Mouse (Mus musculus): ENCODE results near the gene Dixdc1. TPM values are rescaled to one million over a fixed set of nuclear protein-coding genes. Genes with fewer than 3 reads are reported as not detected.
A peak's percentile ranks its signal among the peaks of the same experiment; 100 is the strongest.

Gene Dixdc1
- total RNA-seq (2017) = 0.39 to 0.57 TPM in 2 of 3 replicates, not detected in the other

DNA sequence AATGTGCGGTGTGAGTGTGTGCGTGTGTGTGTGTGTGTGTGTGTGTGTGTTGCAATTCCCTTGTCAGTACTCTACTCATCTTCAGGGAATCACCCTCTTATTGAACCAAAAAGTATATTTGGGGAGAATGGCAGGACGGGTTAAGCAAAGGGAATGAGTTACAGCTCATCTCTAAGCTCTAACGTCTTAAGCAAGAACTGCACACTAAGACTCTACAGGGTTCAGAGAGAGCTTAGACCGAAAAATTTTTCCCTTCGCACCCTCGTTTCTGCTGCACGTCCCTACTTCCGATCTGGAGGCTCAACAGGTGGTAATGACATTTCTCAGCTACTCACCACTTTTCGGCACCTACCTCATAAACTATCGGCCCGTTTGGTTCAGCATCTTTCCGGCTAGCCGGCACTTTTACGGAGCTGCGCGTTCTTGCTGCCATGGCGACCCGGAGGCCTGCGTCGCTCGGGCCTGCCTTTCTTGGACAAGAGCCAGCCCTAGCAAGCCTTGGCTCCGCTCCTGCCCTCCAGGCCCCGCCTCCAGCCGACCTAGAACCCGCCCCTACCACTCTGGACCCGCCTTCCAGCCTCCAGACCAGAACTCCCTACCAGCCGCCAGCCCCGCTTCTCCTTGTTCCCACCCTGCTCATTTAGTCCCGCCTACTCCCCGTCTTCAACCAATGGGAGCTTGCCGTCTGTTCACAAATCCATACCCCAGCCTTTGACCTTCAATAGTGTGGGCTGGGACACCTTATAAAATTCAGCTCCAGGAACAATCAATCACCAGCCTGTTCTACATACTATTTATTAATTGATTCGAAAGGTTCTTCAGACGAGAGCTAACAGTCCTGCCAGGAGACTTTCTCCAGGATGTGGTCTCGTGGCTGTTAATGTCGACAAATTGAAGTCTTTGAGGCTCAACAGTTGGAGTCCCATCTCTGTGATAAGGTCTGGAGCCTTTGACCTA is at the start of gene Dixdc1:
TSS of gene Dixdc1 (minus strand) at position 604 of the 957 bp plus-strand sequence.
- ATAC-seq (replicated peaks; ENCODE audit: insufficient number of reproducible peaks, low FRiP score, low TSS enrichment, poor library complexity, severe bottlenecking) = peak; percentile 93

DNA sequence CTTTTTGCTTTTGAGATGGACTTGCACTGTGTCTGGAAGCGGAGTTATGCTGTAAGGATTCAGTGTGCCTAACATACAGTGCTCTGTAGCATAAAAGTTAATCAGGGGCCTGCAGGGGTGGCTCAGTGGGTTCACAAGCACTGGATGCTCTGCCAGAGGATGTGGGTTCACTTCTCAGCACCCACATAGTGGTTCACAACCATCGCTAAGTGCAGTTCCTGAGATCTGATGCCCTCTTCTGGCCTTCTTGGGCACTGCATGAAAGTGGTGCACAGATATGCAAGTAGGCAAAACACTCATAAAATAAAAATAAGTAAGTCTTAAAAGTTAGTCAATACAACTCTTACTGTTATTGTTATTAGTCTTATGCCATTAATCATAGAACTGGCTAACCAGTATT is 42.8 kb upstream of the Dixdc1 start:
- 0 out of 2 replicates have a peak, but pooled peaks have one; percentile 40 for ATAC-seq (replicated peaks; ENCODE audit: insufficient number of reproducible peaks, low FRiP score, low TSS enrichment, poor library complexity, severe bottlenecking)

DNA sequence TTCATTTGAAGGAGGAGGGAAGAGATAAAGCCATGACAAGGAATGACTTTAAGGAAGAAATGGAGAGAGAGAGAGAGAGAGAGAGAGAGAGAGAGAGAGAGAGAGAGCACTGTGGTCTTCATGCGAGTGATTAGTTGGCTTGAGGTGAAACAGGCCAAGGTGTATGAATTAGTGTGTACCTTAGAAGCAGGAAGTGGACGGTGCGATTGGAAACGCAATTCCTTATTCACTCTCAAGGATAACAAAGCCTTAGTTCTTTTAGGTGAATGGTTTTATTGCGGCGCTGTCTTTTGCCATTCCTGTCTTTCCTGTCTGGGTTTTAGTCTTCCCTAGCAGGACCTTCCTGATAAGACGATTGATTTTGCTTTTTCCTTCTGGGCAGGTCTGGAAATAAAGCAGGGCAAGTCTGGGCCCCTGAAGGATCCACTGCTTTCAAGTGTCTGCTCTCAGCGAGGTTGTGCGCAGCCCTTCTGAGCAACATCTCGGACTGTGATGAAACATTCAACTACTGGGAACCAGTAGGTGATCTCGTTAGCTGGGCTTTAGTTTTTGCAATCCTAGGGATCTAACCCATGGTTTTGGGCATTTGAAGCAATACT is 36.9 kb upstream of the Dixdc1 start:
- no peak for ATAC-seq (replicated peaks; ENCODE audit: insufficient number of reproducible peaks, low FRiP score, low TSS enrichment, poor library complexity, severe bottlenecking)

DNA sequence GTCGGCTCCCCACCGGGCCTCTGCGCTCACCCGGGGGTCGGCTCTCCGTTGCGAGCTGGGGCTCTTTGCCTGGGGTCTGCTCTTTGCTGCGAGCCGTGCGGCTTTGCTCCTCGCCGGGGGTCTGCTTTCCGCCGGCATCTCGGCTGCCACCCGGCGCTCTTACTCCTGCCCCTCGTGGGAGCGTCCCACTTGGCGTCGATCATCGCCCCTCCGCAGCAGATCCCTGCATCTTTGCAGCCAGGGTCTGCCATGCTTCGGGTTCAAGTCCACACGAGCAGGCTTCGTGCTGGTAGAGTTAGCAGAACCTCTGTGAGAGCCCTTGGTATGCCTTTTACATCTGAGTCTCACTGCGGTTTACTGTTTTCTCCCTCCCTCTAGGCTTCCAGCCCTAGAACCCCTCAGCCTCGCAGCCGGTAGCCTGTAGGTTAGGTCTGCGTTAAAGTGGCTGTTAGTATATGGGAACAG is 36.4 kb upstream of the Dixdc1 start:
- ATAC-seq (replicated peaks; ENCODE audit: insufficient number of reproducible peaks, low FRiP score, low TSS enrichment, poor library complexity, severe bottlenecking) = no peak

DNA sequence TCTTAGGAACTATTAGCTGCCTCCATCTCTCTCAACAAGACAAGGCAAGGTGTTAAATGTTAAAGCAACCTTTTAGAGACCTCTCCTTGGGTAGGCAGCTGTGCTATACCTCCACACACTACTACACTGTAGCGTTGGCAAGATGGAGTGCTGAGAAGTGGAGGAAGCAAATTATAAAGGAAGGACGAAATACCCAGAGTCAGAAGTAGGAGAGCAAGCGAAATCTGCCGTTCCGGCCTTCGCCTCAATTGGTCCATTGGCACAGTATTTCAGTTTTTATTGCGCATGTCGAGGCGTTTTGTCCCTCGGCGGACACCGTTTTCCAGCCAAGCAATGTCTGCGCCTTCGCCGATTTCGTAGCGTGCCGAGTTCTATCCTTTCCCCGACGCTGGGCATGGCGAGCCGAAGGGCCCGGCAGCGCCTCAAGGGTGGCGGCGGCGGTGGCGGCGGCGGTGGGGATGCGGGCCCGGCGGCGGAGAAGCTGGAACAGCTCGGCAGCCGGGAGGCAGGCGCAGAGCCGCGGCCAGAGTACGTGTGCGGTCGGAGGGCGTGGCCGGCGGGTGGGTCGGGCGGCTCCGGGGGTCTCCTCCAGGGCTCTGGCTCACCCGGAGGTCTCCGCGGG is 35.8 kb upstream of the Dixdc1 start, which contains the start of the genes Alg9 and 1110032A03Rik:
TSS of gene Alg9 (plus strand) at position 29 of the 622 bp plus-strand sequence.
TSS of gene 1110032A03Rik (minus strand) at position 530 of the 622 bp plus-strand sequence.
- ATAC-seq (replicated peaks; ENCODE audit: insufficient number of reproducible peaks, low FRiP score, low TSS enrichment, poor library complexity, severe bottlenecking) = peak; percentile 71

DNA sequence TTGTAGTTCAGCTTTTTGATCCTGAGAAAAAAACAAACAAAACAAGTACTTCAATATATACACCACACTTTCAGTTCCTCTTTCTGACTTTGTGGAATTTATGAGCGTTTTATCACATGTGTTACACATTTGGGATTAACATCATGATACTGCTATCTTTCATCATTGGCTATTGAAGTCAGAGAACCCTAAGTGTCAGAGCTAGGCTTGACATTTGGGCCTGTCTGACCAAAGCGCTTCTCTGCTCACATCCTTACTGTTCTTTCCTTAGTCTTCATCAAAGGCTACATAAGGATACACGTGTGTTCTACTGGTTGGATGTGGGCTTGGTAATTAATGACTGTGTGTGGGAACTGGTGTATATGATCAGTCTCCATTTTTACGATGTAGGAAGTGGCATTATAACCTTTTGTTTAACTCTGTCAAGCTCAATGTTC is 34.7 kb upstream of the Dixdc1 start:
- ATAC-seq (replicated peaks; ENCODE audit: insufficient number of reproducible peaks, low FRiP score, low TSS enrichment, poor library complexity, severe bottlenecking) = peak; percentile 52

DNA sequence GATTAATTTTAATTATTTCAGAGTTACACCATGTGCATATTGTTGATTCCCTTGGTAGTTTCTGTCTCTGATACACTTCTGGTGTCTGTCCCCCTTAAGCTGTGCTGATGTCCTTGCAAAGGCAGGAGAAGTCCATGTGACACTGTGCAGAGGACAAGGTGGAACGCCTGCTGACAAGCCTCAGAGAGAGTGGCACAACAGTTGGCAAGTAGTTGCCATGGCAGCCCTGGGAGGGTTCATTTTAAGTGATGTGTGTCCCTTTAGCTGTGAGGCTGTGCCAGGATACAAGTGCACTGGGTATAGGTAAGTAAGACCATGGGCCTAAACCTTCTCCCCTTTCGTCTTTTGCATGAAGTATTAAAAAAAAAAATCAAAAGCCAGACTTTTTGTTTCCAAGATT is 30.7 kb upstream of the Dixdc1 start:
- ATAC-seq (replicated peaks; ENCODE audit: insufficient number of reproducible peaks, low FRiP score, low TSS enrichment, poor library complexity, severe bottlenecking) = no peak

DNA sequence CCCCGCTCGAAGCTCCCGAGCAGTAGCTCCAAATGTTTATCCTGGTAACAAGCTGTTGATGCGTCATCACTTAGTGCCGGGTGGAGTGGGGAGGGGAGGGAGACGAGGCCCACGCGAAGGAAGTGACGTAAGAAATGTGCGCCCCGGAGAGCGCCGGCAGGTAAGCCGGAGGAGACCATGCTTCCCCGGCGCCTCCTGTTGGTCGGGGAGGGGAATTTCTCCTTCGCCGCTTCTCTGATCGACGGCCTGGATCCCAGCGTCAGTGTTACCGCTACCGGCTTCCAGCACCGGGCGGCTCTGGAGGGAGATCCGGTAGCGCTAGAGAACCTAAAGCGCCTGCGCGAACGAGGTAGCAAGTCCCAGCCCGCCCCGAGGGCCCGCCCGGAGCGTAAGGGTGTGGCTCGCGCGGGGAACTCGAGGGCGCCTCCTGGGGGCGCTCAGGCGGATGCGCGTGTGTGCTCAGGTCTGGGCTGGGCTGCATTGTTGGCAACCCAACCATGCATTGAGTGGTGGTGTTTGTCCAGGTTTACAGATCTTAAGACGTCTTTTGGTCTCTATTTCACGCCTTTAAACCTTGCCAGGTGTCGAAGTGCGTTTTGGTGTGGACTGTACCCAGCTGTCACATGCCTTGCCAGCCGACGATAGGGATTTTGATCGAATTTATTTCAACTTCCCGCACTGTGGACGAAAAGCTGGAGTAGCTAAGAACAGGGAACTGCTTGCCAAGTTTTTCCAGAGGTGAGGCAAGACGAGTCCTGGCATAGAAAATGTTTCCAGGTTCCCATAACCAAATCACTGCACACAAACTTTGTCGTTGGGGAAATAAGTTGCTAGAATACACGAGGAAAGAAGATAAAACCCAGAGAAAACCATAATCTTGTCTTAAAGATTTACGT is 29.0 kb upstream of the Dixdc1 start, which contains the start of gene Fdxacb1:
TSS of gene Fdxacb1 (plus strand) at position 130 of the 896 bp plus-strand sequence.
- peak; percentile 95 for ATAC-seq (replicated peaks; ENCODE audit: insufficient number of reproducible peaks, low FRiP score, low TSS enrichment, poor library complexity, severe bottlenecking)

DNA sequence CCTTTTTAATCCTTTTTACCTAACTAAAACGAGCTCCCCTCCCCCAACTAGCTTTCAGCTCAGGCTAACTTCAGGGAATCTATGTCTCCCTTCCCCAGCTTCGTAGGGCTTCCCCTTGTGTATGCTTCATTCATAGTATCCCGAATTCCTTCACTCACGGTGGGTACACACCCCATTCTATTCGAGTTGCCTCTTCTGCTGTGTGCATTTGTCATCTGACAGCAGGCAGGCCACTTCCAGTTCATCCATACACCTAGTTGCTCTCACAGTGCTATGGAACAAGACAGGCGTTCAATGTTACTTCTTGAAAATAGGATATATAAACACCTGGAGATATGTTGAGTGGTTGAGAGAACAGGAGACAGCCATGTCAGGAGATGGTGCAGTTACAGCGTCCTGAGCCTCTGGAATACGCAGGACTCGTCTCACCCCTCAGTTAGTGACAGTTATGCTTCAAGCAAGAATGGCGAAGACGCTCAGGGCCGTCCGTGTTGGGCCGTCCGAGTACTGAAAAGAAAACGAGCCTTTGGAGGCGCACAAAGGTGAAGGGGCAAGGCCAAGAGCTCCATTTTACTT is 28.3 kb upstream of the Dixdc1 start:
- no peak for ATAC-seq (replicated peaks; ENCODE audit: insufficient number of reproducible peaks, low FRiP score, low TSS enrichment, poor library complexity, severe bottlenecking)

DNA sequence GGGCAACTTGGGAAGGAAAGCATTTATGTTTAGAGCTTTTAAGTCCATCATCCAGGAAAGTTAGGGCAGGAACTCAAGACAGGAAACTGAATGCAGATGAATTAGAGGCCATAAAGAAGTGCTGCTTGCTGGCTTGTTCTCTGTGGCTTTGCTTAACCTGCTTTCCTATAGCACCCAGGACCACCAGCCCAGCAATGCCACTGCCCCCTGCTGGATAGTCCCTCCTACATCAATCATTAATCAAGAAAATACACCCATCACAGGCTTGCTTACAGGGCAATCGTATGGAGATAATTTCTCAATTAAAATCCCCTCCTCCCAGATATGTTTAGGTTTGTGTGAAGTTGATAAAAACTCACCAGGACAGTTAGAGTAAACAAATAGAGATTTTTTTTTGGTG is 24.0 kb upstream of the Dixdc1 start:
- ATAC-seq (replicated peaks; ENCODE audit: insufficient number of reproducible peaks, low FRiP score, low TSS enrichment, poor library complexity, severe bottlenecking) = no peak

DNA sequence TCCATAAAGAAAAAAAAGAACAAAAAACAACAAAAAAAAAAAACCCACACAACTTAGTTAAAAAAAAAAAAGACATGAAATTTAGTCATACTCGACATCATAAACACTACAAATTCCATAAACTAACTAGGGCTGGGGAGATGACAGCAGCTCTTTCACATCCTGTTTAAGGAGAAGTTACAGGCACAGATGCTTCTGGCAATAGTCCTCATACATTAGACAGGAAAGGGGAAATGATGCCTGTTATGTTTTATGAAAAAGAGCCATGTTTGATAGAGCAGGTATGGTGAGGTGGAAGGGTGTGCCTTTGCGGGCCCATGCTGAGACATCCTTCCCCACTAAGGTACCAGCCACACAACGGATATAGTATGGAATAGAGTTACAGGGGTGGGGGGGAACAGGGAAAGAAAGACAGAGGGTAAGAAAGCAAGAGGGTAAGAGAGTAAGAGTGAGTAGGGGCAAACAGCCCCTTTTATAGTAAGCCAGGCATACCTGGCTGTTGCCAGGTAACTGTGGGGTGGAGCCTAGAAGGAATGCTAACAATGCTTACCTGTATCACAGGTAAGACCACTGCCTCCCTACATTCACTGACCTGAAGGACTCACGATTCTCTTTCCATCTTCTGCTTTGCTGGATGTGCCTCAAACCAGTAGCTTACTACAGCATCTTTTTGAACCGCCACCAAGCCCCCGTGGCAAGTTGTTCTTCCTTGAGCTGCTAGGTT is 22.4 kb upstream of the Dixdc1 start:
- peak; percentile 63 for ATAC-seq (replicated peaks; ENCODE audit: insufficient number of reproducible peaks, low FRiP score, low TSS enrichment, poor library complexity, severe bottlenecking)

DNA sequence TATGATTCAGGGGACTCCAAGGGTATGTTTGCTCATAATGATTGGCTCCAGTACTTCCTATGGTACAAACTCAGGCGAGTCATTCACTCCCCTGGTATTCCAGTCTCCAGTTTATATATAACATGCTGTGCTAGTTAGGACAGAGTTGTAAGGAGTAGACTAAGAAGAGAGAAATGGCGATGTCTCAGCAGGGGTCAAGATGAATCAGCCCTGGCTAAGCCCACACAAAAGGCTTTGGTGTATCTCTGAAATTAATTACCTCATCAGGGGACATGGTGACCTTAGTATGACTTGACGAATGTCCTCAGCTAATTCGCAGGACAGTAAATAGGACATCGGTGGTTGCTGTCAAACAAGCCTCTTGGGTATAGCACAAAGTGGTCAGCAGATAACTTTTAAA is 17.4 kb upstream of the Dixdc1 start:
- no peak for ATAC-seq (replicated peaks; ENCODE audit: insufficient number of reproducible peaks, low FRiP score, low TSS enrichment, poor library complexity, severe bottlenecking)

DNA sequence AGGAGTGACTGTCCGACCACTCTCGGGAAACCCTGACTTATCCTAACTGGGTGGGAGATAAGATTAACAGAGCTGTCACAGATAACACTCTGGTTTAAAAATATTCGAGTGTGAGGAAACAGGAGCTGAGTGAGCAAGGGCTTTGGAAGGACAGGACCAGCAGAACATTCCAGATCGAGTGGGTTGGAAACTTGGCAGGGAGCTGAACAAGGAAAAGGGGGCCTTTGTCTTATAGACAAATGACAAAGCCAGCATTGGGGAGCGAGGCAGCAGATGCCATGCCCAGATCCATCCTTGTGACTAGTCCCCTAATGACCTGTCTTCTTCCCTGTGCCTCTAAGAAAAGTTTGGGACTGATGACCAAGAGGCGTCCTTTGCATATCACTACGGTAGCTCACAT is 14.6 kb upstream of the Dixdc1 start:
- no peak for ATAC-seq (replicated peaks; ENCODE audit: insufficient number of reproducible peaks, low FRiP score, low TSS enrichment, poor library complexity, severe bottlenecking)

DNA sequence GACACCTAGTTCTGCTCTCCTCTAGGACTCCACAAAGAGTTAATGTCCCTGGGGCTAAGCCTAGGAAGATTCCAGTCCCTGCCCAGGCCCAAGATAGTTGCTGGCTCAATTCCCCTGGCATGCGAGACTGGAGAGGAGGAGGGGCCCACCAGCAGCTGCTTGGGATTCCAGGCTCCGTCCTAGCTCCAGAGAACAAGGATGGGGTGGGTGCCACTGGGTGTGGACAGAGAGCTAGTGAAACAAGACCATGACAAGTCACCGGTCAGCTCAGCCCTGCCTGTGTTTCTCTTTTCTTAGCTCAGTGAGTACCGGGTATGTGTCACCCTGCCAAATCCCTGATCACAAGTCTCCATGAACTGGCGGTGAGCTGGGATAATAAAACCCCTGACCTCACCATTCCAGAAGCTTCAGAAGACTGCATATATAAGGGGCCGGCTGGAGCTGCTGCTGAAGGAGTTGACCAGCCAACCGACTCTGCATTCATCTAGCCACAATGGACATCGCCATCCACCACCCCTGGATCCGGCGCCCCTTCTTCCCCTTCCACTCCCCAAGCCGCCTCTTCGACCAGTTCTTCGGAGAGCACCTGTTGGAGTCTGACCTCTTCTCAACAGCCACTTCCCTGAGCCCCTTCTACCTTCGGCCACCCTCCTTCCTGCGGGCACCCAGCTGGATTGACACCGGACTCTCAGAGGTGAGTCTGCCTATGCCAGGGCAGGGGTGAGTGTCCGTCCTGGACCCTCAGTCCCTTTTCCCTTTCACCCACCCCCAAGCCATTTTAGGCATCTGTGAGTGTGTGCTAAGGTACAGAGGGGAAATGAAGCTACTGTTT is 13.7 kb upstream of the Dixdc1 start:
- ATAC-seq (replicated peaks; ENCODE audit: insufficient number of reproducible peaks, low FRiP score, low TSS enrichment, poor library complexity, severe bottlenecking) = no peak

DNA sequence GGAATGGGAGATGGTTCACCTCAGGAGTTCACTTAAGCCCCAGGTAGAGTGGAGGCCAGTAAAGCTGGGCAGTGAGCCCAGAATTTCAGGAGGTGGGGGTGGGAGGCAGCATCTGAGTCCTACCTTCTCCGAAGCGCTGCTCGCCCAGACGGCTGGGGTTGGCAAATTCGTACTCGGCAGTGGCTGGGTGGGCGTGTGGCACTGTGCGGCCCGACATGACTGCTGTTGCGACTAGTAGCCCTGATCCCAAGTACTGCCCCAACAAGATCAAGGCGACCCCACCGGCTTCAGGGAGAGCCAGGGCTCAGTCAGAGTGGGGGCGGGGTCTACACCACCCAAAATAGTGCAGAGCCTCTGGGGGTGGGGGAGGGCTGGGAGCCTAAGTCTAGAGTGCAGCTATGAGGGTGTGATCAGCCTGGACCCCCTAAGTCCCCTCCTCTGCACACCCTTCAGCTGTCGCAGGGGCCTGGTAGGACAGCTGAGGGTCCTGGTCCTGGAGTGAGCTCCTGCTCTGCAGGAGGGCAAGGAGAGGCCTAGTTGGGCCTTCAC is 12.8 kb upstream of the Dixdc1 start, which contains the start of gene Hspb2:
TSS of gene Hspb2 (minus strand) at position 301 of the 549 bp plus-strand sequence.
- no peak for ATAC-seq (replicated peaks; ENCODE audit: insufficient number of reproducible peaks, low FRiP score, low TSS enrichment, poor library complexity, severe bottlenecking)

DNA sequence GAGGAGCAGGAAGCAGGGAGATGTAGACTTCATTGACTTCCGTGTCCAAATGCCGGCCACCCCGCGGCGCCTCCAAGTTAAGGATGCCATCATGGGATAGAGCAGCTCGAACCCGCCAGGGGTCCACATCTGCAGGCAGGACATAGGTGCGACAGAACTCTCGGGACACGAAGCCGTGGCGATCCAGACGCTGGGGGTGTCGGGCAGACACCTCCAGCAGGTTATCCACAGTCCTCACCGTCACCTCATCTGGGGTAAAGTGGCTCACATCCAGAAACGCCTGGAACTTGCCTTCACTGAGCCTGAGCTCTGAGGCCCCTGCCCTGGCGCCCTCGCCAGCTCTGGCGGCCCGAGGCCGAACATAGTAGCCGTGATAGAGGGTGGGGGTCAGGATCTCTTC is 12.0 kb upstream of the Dixdc1 start, which contains the start of gene Cryab:
TSS of gene Cryab (plus strand) at position 3 of the 400 bp plus-strand sequence.
- ATAC-seq (replicated peaks; ENCODE audit: insufficient number of reproducible peaks, low FRiP score, low TSS enrichment, poor library complexity, severe bottlenecking) = no peak; the same call in 1 of the 2 replicates

All from monocyte, adult 5-6 weeks (primary cell).